Mouse (Mus musculus) bone marrow, adult 2 months (tissue): ENCODE data around the gene Sult1a1.

Experiments used
- CTCF ChIP-seq: fragments of 200-500 bp; IDR thresholded peaks from 2 replicates; pipeline ENCODE4 v1.5.1; 2011; ENCODE audit warnings: low read length, control low read depth; ENCODE audit not compliant: control insufficient read depth, insufficient read depth
- POLR2A ChIP-seq: fragments of 200-500 bp; IDR thresholded peaks from 2 replicates; pipeline ENCODE4 v1.6.1; 2011; ENCODE audit warnings: low read depth, mild to moderate bottlenecking, control low read depth, low read length, borderline replicate concordance; ENCODE audit not compliant: control insufficient read depth

DNA sequence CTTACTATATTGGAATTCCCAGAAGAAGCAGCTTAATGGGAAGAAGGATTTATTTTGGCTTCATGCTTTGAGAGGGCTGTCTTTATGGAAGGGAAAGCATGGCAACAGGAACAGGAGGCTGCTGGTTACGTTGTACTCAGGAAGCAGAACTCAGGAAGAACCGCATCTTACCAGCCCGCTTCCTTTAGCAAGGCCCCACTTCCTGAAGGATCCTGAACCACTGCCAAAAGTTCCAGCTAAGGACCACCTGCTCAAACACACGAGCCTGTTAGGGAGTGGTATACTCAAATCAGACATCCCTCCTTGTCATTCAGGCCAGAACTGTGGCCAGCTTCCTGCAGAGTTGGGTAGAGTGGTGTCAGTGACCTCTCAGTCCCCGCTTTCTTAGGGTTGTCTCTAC is 7.8 kb downstream of the Sult1a1 start:
- no peak for TF ChIP-seq CTCF
- no peak for TF ChIP-seq POLR2A
